Mouse (Mus musculus): ENCODE measurements at regions not wholly inside any gene's neighbourhood (a gene's known extent, or its start where the extent isn't known, plus 50 kb on each side); places are given as distances from the start of the nearest gene placed in this dataset.

- TF ChIP-seq POLR2A (IDR thresholded peaks at IDR 0.05; ENCODE audit: low read depth, low read length), result no peak
- no peak for TF ChIP-seq CTCF (IDR thresholded peaks at IDR 0.05; ENCODE audit: borderline replicate concordance, insufficient read depth, low read length)
Observed at GRCm38 (mm10) chr15:85651718-85652420, 69.6 kb upstream of the Wnt7b start.
